Comparison of ENCODE assay signal across 24 mouse cellular contexts in genomic region chr5:77314206-77314605, GRCm38 (mm10). TPM values are rescaled to one million over a fixed set of nuclear protein-coding genes. Genes with fewer than 3 reads are reported as not detected.
DNase-seq lines count a peak whose midpoint lies in the region; ATAC-seq and TF ChIP-seq lines count a peak whose summit lies in the region.
"Had no signal": no experiment of that assay in that cellular context is flagged by ENCODE, and none has a peak within 500 bp of the region (broad histone marks: within the 10 kb centered on the region; RNA-seq: fewer than 3 reads in every experiment).

No protein-coding gene starts in this region.

- H3K27ac ChIP-seq in liver, postnatal 0 days (ENCODE audit: low read depth): no peak overlapping the region
- H3K27ac ChIP-seq in ES-E14 (ENCODE audit: insufficient read depth, low read depth, low read length, poor library complexity, severe bottlenecking): no peak overlapping the region
- H3K27ac ChIP-seq: embryonic facial prominence, embryonic 10.5 days; embryonic facial prominence, embryonic 12.5 days; forebrain, embryonic 13.5 days; forebrain, embryonic 15.5 days had no signal

- no peak overlapping the region for H3K4me2 ChIP-seq in liver, postnatal 0 days (ENCODE audit: low read depth, low read length)
- H3K4me2 ChIP-seq: embryonic facial prominence, embryonic 12.5 days; forebrain, embryonic 13.5 days; forebrain, embryonic 15.5 days had no signal

- H3K36me3 ChIP-seq in liver, postnatal 0 days (replicated peaks; ENCODE audit: insufficient read depth, low read length): peaks cover 37% of the 10 kb centered on the region
- H3K36me3 ChIP-seq in ES-E14 (ENCODE audit: control insufficient read depth, insufficient read depth, low read length, poor library complexity, severe bottlenecking): peaks cover 7% of the 10 kb centered on the region

- no peaks in the 10 kb centered on the region for H3K27me3 ChIP-seq in liver, postnatal 0 days (ENCODE audit: insufficient read depth, low read length)
- H3K27me3 ChIP-seq: CH12.LX; embryonic facial prominence, embryonic 12.5 days; forebrain, embryonic 13.5 days; forebrain, embryonic 15.5 days; Patski had no signal

- WGBS in liver, postnatal 0 days (ENCODE audit: insufficient replicate concordance): 88% methylated on average over 4 of the region's 4 CpGs

- no peaks in the 10 kb centered on the region for H3K9me3 ChIP-seq in liver, postnatal 0 days (ENCODE audit: low read length)
- H3K9me3 ChIP-seq in ES-E14 (ENCODE audit: control insufficient read depth, insufficient read depth, low read depth, low read length): no peaks in the 10 kb centered on the region
- H3K9me3 ChIP-seq: embryonic facial prominence, embryonic 10.5 days; embryonic facial prominence, embryonic 12.5 days; forebrain, embryonic 13.5 days; forebrain, embryonic 15.5 days had no signal

- DNase-seq in liver, postnatal 0 days: no peak
- DNase-seq in liver (no peak), ES-E14 (ENCODE audit: low read depth, low spot score) (no peak), R1 (ENCODE audit: low read depth, low spot score) (peak; percentile 70)
- no peak for DNase-seq in adrenal gland, postnatal 14 days
- DNase-seq in layer of hippocampus, postnatal 10 days (ENCODE audit: low spot score in 2 of 2): no peak
- DNase-seq in thymus, postnatal 25 days: no peak
- DNase-seq: adrenal gland, postnatal 10 days; adrenal gland, postnatal 36 days; B cell, adult 2 months; cerebellum, adult 11-12 months; cerebellum, adult 2 months; cerebellum, adult 9-10 months; cerebellum, postnatal 10 days; cerebellum, postnatal 25 days; forebrain, postnatal 0 days had no signal

- in situ Hi-C loops in ES-E14 (cut with MboI; ENCODE audit: low sequenced_read_pairs in 2 of 2, unreplicated experiment in 2 of 2): no loop called here

- H3K4me3 ChIP-seq in liver, postnatal 0 days (ENCODE audit: low read depth, low read length): no peak overlapping the region
- H3K4me3 ChIP-seq in ES-E14 (ENCODE audit: insufficient read depth in 1 of 2, low read depth in 1 of 2, low read length in 2 of 2, poor library complexity in 1 of 2, severe bottlenecking in 1 of 2): no peak overlapping the region
- H3K4me3 ChIP-seq: embryonic facial prominence, embryonic 10.5 days; embryonic facial prominence, embryonic 12.5 days; forebrain, embryonic 13.5 days; forebrain, embryonic 15.5 days had no signal

- H3K4me1 ChIP-seq in liver, postnatal 0 days (ENCODE audit: insufficient read depth): peaks cover 8% of the 10 kb centered on the region
- H3K4me1 ChIP-seq in ES-E14 (ENCODE audit: control insufficient read depth in 2 of 2, insufficient read depth in 2 of 2, low read length in 2 of 2, poor library complexity in 1 of 2): peaks cover 0 to 3% of the 10 kb centered on the region in 2 experiments; a peak in 1 of 4 replicates

- TF ChIP-seq CTCF in liver, postnatal 0 days (IDR thresholded peaks at IDR 0.05; ENCODE audit: low read depth): 0 out of 2 replicates have a peak, but pooled peaks have one; percentile 3

- H3K9ac ChIP-seq in liver, postnatal 0 days (replicated peaks): no peak overlapping the region
- H3K9ac ChIP-seq in ES-E14 (ENCODE audit: insufficient read depth, low read depth, low read length, poor library complexity, severe bottlenecking): no peak overlapping the region
- H3K9ac ChIP-seq: embryonic facial prominence, embryonic 12.5 days; forebrain, embryonic 13.5 days; forebrain, embryonic 15.5 days; forebrain, postnatal 0 days had no signal

- TF ChIP-seq EP300 in liver, postnatal 0 days (IDR thresholded peaks at IDR 0.05; ENCODE audit: low read depth): no peak

- ATAC-seq in liver, postnatal 0 days: no peak
- ATAC-seq: activated CD4-positive, CD25-positive, alpha-beta regulatory T cell, adult 4 months; CD4-positive, CD25-positive, alpha-beta regulatory T cell, adult 4 months; forebrain, embryonic 13.5 days; forebrain, embryonic 15.5 days; forebrain, postnatal 0 days; Patski had no signal

TF ChIP-seq in ES-E14, 5 proteins besides CTCF, POLR2A, EP300 and RAD21:
- no peak for TF ChIP-seq HCFC1 (IDR thresholded peaks at IDR 0.05; ENCODE audit: borderline replicate concordance, insufficient read depth, low read length)
- TF ChIP-seq ZNF384 (IDR thresholded peaks at IDR 0.05; ENCODE audit: low read depth, low read length): peak; percentile 10; the same call in 1 of the 2 replicates

RNA-seq across cellular contexts. Expression of gene Polr2b, which starts 4.3 kb away (rescaled TPM):
- polyA plus RNA-seq in liver, postnatal 0 days (2015; fragmentation: Nextera tagmentation; extraction: Ambion mirVana): 16.4 and 18.6 TPM in 2 replicates
- 151 and 184 TPM in 2 replicates for total RNA-seq in ES-E14 (2012; rRNA removed)
- 63.3 and 67.0 TPM in 2 replicates for total RNA-seq in adrenal gland, postnatal 14 days (2021)
- 10 to 100 TPM; 51.8 to 54.2 TPM for total RNA-seq in layer of hippocampus, postnatal 10 days (2021)

RNA-seq across cellular contexts. Expression of gene Noa1, which starts 4.3 kb away (rescaled TPM):
- 8.2 and 10.5 TPM in 2 replicates for polyA plus RNA-seq in liver, postnatal 0 days (2015; fragmentation: Nextera tagmentation; extraction: Ambion mirVana)
- 19.6 and 30.8 TPM in 2 replicates for total RNA-seq in ES-E14 (2012; rRNA removed)
- 30.4 and 32.3 TPM in 2 replicates for total RNA-seq in adrenal gland, postnatal 14 days (2021)
- total RNA-seq in layer of hippocampus, postnatal 10 days (2021): 10 to 100 TPM; 24.3 to 29.0 TPM

RNA-seq across cellular contexts. Expression of gene Rest, which starts 48.9 kb away (rescaled TPM):
- 6.4 and 6.9 TPM in 2 replicates for polyA plus RNA-seq in liver, postnatal 0 days (2015; fragmentation: Nextera tagmentation; extraction: Ambion mirVana)
- total RNA-seq in ES-E14 (2012; rRNA removed): 108 and 120 TPM in 2 replicates
- 26.0 and 26.1 TPM in 2 replicates for total RNA-seq in adrenal gland, postnatal 14 days (2021)
- total RNA-seq in layer of hippocampus, postnatal 10 days (2021): 1 to 10 TPM; 6.0 to 6.1 TPM
